Mouse (Mus musculus) layer of hippocampus, adult 2 months (tissue): ENCODE results near the gene Palm3. TPM values are rescaled to one million over a fixed set of nuclear protein-coding genes. Genes with fewer than 3 reads are reported as not detected.
"Not testable (repeated sequence)": the region's sequence is repeated elsewhere in the genome, so short reads cannot be mapped to it uniquely, and the experiment has no call there.

Experiments used
- DNase-seq, 2 experiments: peaks; one replicate each; pipeline ENCODE4 v3.0.0; 2022; ENCODE audit warnings: low spot score in 2 of 2
- H3K27ac ChIP-seq: fragments of 200-600 bp; 2 replicates; pipeline ENCODE4 v1.8.1; 2022
- H3K4me3 ChIP-seq: fragments of 200-600 bp; 2 replicates; pipeline ENCODE4 v1.8.1; 2022; ENCODE audit warnings: mild to moderate bottlenecking
- CTCF ChIP-seq: fragments of 200-600 bp; conservative IDR thresholded peaks from 2 replicates; pipeline ENCODE4 v1.8.1; 2022; ENCODE audit warnings: antibody characterized with exemption, mild to moderate bottlenecking, moderate library complexity
- total RNA-seq, 2 experiments: library from RNA; stranded (reverse); gene quantifications; 2 replicates each; pipeline ENCODE4 v1.2.3; 2021

Gene Palm3
- total RNA-seq, 2 experiments from 2014 or later: 2.8 TPM

- Histone ChIP-seq H3K27ac (no peak overlapping the region), H3K4me3 (no peak overlapping the region)
- TF ChIP-seq CTCF: no peak
- DNase-seq: no peak
Measured at GRCm38 (mm10) chr8:83982449-83982848, 38.8 kb upstream of the Palm3 start.

- DNase-seq, H3K27ac ChIP-seq, H3K4me3 ChIP-seq: not testable (repeated sequence)
- TF ChIP-seq CTCF: peak; percentile 63
Measured at GRCm38 (mm10) chr8:83983222-83983621, 38.0 kb upstream of the Palm3 start.

- DNase-seq: no peak
- TF ChIP-seq CTCF: no peak
- H3K4me3 ChIP-seq: no peak overlapping the region
Measured at GRCm38 (mm10) chr8:83989243-83989642, 32.0 kb upstream of the Palm3 start.

GRCm38 (mm10) chr8:83990170-83990569 is 31.1 kb upstream of the Palm3 start:
- TF ChIP-seq CTCF: no peak

More at GRCm38 (mm10) chr8:83989243-83989642, 32.0 kb upstream of the Palm3 start:
- H3K27ac ChIP-seq: no peak overlapping the region

GRCm38 (mm10) chr8:83992488-83992887 is 28.8 kb upstream of the Palm3 start:
- no peak for DNase-seq
- Histone ChIP-seq H3K27ac (no peak overlapping the region), H3K4me3 (no peak overlapping the region)
- no peak for TF ChIP-seq CTCF

More at GRCm38 (mm10) chr8:83990170-83990569, 31.1 kb upstream of the Palm3 start:
- no peak for DNase-seq
- no peak overlapping the region for H3K4me3 ChIP-seq
- H3K27ac ChIP-seq: no peak overlapping the region

- Histone ChIP-seq H3K27ac (no peak overlapping the region), H3K4me3 (no peak overlapping the region)
- no peak for DNase-seq
- no peak for TF ChIP-seq CTCF
Measured at GRCm38 (mm10) chr8:83994030-83994429, 27.2 kb upstream of the Palm3 start.

- H3K4me3 ChIP-seq: peak overlapping the region; percentile 66
- no peak for TF ChIP-seq CTCF
- no peak for DNase-seq
- peak overlapping the region; percentile 93 for H3K27ac ChIP-seq
Measured at GRCm38 (mm10) chr8:83995973-83996372, 25.3 kb upstream of the Palm3 start.

- DNase-seq: peak; percentile 63 to 77
- Histone ChIP-seq H3K27ac (peak overlapping the region; percentile 94), H3K4me3 (peak overlapping the region; percentile 66)
- no peak for TF ChIP-seq CTCF
Measured at GRCm38 (mm10) chr8:83996567-83997505, 24.4 kb upstream of the Palm3 start.

GRCm38 (mm10) chr8:83997511-83998141 is 23.6 kb upstream of the Palm3 start, which contains the start of gene Samd1:
Gene Samd1, plus strand, starts transcription at chr8:83997672.
- peak within 1 kb of the TSS; percentile 68 for H3K4me3 ChIP-seq
- peak in 1 of 2 experiments; percentile 52 for DNase-seq
- peak within 1 kb of the TSS; percentile 94 for H3K27ac ChIP-seq
- no peak for TF ChIP-seq CTCF

- Histone ChIP-seq H3K27ac (peak overlapping the region; percentile 61), H3K4me3 (peak overlapping the region; percentile 68)
- TF ChIP-seq CTCF: peak; percentile 75
- peak; percentile 43 to 48 for DNase-seq
Measured at GRCm38 (mm10) chr8:83998231-83999056, 22.8 kb upstream of the Palm3 start.

GRCm38 (mm10) chr8:83999057-83999705 is 22.1 kb upstream of the Palm3 start:
- H3K4me3 ChIP-seq: peak overlapping the region; percentile 68
- no peak for TF ChIP-seq CTCF
- no peak overlapping the region for H3K27ac ChIP-seq
- DNase-seq: no peak

- TF ChIP-seq CTCF: no peak
- no peak for DNase-seq
- Histone ChIP-seq H3K27ac (no peak overlapping the region), H3K4me3 (no peak overlapping the region)
Measured at GRCm38 (mm10) chr8:83999825-84000224, 21.4 kb upstream of the Palm3 start.
